Mouse (Mus musculus) gastrocnemius, adult 2 months (tissue): Measurements from ENCODE around the gene G0s2. TPM values are rescaled to one million over a fixed set of nuclear protein-coding genes. Genes with fewer than 3 reads are reported as not detected.
"Not testable (repeated sequence)": the region's sequence is repeated elsewhere in the genome, so short reads cannot be mapped to it uniquely, and the experiment has no call there.

Source experiments
- DNase-seq: peaks from one replicate; pipeline ENCODE4 v3.0.0; 2022
- H3K27ac ChIP-seq: fragments of 200-600 bp; 2 replicates; pipeline ENCODE4 v1.8.1; 2022; ENCODE audit warnings: mild to moderate bottlenecking
- H3K4me3 ChIP-seq: fragments of 200-600 bp; 2 replicates; pipeline ENCODE4 v1.8.1; 2022; ENCODE audit warnings: mild to moderate bottlenecking, moderate library complexity
- CTCF ChIP-seq: fragments of 200-600 bp; IDR thresholded peaks from 2 replicates; pipeline ENCODE4 v1.8.1; 2022; ENCODE audit warnings: antibody characterized with exemption, mild to moderate bottlenecking, moderate library complexity
- intact Hi-C: fragments of 180-260 bp; cut with DNase I; formaldehyde crosslinking; loops from one replicate; pipeline ENCODE4 v1.15.1; 2025
- total RNA-seq, 2 experiments: library from RNA; stranded (reverse); gene quantifications; 2 replicates each; pipeline ENCODE4 v1.2.3; 2021

G0s2 gene
- total RNA-seq, 2 experiments from 2014 or later: 18.7 to 29.3 TPM

DNA sequence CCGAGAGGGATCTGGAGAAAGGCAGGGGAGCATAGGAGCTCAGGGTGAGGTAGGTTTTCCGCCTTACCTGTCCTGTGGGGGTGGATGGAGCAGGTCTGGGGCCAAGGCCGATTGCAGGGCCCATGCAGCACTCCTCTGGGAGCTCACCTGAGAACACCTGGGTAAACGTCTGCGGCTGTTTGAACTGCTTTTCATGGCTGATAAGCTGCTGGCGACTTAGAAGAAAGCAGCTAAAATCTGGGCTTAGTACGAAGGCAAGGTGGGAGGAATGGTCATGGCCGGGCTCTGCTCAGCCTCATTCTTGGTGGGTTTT, 29.0 kb upstream of the G0s2 start:
- intact Hi-C loops: no loop called here
- DNase-seq: no peak
- Histone ChIP-seq H3K27ac (no peak overlapping the region), H3K4me3 (no peak overlapping the region)
- no peak for TF ChIP-seq CTCF

DNA sequence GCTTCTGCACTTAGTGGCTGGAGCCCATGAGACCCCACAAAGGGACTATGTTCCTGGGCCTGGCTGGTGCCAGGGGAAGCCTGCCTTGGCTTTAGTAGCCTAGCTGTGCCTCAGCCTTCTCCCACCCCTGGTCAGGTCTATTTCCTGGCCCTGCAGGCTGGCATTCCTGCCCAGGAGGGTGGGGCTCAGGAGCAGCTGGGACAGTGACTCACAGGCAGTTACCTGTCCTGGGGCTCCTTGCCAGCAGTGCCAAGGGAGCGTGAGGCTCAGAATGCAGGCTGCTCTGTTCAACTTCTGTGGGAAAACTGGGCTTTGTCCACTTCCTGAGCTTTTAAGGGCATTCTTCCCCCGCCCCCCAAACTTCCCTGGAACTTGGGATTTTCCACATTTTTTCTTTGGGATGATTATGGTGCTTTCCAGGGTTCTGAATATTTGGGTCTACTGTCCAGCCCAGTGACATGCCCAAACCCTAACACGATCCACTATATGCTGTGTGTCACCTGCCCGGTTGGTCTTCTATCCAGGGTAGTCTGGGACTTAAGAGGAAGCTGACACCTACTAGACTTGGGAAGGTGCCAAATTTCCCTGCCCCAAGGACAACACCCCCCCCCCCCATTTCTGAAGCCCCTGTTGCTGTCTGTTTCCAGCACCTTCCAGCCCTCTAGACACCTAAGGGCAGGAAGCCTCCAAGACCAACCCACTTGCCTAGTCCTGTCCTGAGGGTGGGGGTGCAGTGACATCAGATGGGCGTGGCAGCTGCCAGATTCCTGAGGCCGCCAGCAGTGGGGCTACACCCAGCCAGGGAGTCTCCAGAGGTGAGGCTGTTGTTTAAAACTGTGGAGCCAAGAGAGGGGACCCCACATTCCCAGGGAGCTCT, 28.4 kb upstream of the G0s2 start:
- Histone ChIP-seq H3K27ac (no peak overlapping the region), H3K4me3 (no peak overlapping the region)
- no peak for TF ChIP-seq CTCF
- intact Hi-C loops: no loop called here
- no peak for DNase-seq

DNA sequence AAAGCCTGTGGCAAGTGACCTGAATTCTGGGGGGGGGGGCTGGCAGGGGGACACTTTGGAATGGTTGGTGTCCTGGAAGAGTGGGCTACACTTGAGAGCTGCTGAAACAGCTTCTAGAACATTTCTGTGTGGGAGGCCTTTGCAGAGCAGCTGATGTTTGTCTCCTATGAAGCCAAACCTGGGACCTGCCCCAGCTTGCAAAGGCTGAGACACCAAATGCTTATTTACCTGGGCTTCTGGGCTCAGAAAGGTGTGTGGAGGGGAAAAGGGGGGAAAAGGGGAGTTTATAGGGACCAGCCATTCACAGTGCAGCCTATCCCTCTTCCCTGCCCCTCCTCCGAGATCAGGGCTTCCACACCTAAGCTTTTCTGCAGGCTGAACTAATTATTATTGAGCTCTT, 27.0 kb upstream of the G0s2 start:
- intact Hi-C loops: no loop called here
- TF ChIP-seq CTCF: no peak
- H3K27ac ChIP-seq: no peak overlapping the region
- DNase-seq: no peak
- no peak overlapping the region for H3K4me3 ChIP-seq

DNA sequence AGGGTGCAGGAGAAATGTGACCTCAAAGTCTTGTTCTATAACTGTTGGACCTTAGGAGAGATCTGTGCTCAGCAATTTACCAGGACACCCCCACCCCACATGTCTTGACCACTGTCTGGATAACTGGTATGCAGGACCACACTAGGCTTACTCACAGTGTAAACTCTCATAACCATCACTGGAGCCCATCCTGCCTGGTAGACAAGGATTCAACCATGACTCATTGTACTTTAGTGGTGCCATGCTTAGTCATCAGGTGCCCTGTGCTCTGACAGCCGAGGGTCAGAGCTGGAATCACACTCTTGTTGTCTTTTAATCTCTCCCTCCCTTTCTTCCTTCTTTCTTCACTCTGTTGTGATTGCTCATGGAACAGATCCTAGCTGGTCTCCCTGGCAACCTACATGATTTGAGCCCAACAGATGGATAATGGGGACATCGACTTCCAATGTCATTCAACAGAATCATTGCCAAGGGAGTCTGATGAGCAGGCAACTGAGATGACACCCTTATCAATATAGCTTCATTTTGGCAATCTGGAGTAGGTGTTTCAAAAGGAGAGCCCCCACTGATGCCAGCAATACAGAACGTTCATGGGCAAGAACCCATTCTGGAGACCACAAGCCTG, 25.2 kb upstream of the G0s2 start:
- Histone ChIP-seq H3K27ac (no peak overlapping the region), H3K4me3 (no peak overlapping the region)
- intact Hi-C loops: no loop called here
- TF ChIP-seq CTCF: no peak
- DNase-seq: no peak

DNA sequence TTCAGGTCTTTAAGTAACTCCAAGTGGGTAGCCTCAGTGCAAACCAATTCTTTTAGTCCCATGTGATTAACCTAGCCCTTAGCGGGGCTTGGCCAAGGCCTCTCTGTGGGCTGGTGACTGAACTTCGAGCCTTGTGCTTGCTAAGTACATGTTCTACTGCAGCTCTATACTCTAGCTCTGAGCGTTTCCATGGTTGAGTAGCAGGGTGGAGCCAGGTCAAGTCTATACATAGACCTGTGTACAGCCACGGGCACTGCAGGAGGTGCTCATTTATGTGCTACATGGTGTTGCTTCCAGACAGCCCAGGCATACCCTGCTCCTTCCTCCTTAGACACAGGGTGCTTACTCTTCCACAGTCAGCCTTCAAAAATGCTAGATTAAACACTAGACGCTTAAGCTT, 22.9 kb upstream of the G0s2 start:
- no peak overlapping the region for H3K4me3 ChIP-seq
- intact Hi-C loops: no loop called here
- DNase-seq: no peak
- no peak for TF ChIP-seq CTCF
- no peak overlapping the region for H3K27ac ChIP-seq

DNA sequence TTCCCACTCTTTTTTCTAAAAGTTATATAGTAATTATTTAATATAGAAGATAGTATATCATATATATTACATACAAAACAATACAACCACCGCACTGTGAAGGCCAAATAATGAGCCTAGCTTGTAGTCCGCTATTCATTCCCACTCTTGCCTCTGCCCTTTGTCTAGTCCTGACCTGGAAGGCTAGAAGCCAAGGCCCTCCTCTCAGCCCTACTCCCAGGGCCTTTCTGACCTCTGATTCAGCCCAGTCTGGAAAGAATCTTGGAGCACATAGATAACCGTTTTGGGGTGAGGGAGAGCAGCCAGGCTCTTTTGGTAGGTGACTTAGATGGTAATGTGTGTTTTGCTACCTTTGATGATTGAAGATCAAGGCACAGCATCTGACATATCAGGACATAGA, 20.9 kb upstream of the G0s2 start:
- H3K27ac ChIP-seq: no peak overlapping the region
- no peak for TF ChIP-seq CTCF
- intact Hi-C loops: no loop called here
- DNase-seq: no peak
- H3K4me3 ChIP-seq: no peak overlapping the region

DNA sequence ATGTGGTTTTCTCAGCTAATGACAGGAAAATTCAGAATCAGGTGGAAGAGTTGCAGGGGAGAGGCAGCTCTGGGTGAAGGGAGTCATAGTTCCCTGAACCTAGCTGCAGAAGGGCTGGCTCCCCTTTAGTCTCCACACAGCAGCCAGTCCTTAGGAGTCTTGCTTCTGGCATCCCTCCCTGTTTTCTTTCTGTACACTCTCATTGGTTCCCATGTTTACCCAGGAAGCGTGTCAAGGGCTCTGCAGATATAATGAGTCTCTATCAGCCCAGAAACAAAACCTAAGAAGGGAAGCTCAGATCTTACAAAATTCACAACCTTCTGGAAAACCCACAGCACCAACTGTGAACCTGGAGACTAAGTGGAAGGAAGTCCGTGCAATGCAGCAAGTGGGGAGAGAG, 20.0 kb upstream of the G0s2 start:
- intact Hi-C loops: no loop called here
- TF ChIP-seq CTCF: no peak
- Histone ChIP-seq H3K4me3 (no peak overlapping the region), H3K27ac (no peak overlapping the region)
- DNase-seq: no peak

DNA sequence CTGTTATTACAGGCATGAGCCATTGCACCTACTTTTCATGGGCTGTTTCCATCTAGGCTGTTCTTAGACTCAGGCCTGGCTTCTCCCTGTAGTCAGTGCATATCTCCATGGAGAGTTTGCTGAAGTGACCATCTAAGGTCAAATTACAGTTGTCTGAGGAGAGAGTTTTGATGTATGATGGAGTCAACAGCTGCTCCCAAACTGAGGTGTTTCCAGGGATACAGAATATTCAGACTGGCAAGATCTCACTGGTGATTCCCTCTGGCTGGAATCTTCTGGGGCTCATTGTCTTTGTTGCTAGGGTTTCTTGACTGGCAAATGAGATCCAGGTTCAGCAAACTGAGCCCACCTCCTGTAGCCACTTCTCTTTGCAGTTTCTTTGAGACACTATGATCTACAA, 17.7 kb upstream of the G0s2 start:
- Histone ChIP-seq H3K27ac (no peak overlapping the region), H3K4me3 (no peak overlapping the region)
- no peak for TF ChIP-seq CTCF
- DNase-seq: no peak
- intact Hi-C loops: no loop called here

DNA sequence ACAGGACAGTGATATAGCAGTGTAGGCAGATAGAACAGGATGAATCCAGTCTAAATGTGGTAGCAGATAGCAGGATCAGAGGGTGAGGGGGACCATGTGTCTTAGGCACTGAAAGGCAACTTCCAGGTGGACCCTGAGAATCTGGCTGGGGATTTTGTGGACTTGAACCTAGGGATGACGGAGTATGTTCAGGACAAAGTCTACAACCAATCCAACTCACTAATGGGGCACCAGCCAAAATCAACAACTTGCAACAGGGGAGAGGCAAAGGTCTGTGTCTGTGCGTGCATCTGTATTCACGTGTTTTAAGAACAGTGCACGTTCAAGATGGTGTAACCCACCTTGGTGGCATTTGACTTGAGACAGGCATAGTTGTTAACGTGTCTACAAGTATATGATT, 16.9 kb upstream of the G0s2 start:
- no peak overlapping the region for H3K27ac ChIP-seq
- TF ChIP-seq CTCF: no peak
- no peak overlapping the region for H3K4me3 ChIP-seq
- no peak for DNase-seq
- intact Hi-C loops: no loop called here

DNA sequence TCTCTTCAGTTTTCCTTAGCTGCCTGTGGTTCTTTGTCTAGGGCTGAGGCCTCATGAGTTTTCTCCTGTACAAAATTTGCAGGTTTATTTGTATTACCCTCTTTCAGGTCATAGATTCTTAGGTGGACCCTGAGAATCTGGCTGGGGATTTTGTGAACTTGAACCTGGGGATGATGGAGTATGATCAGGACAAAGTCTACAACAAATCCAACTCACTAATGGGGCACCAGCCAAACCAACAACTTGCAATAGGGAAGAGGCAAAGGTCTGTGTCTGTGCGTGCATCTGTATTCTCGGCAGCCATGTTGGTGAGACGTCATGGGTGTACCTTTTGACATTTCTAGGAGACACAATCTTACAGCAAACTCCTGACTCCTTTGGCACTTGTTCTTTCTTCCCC, 16.1 kb upstream of the G0s2 start:
- no peak for DNase-seq
- intact Hi-C loops: no loop called here
- no peak for TF ChIP-seq CTCF
- Histone ChIP-seq H3K27ac (no peak overlapping the region), H3K4me3 (no peak overlapping the region)

DNA sequence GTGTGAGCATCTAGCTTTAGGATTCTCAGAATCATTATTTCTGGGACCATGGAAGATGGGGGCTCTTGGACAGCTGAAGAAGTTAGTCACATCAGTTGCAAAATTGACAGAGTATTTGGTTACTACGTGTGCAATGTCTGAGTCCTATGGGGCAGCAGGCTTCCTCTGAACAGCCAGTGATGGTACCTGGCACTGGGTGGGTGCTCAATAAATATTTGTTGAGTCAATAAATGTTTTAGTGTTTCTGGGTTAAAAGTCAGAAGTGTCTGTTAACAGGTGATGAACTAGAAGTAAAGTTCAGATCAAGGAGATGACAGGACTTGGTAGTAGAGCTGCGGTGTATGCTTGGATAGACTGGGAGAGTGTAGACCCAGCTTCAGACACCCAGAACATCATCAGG, 14.6 kb upstream of the G0s2 start:
- DNase-seq: no peak
- no peak overlapping the region for H3K27ac ChIP-seq
- intact Hi-C loops: no loop called here
- no peak for TF ChIP-seq CTCF
- no peak overlapping the region for H3K4me3 ChIP-seq

DNA sequence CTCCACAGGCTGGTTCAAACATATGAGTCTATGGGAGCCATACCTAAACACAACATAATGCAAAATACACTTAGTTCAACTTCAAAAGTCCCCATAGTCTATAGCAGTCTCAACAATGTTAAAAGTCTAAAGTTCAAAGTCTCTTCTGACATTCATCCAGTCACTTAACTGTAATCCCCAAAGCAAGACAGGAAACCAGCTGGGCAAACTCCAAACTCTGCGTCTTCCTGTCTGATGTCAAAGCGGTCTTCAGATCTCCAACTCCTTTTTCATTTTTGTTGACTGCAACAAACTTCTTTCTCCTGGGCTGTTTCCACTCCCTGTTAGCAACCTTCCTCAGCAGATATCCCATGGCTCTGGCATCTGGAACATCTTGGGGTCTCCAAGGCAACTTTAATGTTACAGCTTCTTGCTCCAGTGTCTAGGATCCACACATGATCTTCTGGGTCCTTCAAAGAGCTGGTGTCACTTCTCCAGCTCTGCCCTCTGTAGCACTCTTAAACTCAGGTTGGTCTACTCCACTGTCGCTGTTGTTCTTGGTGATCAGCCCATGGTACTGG, 12.8 kb upstream of the G0s2 start:
- intact Hi-C loops, DNase-seq, H3K27ac ChIP-seq, H3K4me3 ChIP-seq: not testable (repeated sequence)

DNA sequence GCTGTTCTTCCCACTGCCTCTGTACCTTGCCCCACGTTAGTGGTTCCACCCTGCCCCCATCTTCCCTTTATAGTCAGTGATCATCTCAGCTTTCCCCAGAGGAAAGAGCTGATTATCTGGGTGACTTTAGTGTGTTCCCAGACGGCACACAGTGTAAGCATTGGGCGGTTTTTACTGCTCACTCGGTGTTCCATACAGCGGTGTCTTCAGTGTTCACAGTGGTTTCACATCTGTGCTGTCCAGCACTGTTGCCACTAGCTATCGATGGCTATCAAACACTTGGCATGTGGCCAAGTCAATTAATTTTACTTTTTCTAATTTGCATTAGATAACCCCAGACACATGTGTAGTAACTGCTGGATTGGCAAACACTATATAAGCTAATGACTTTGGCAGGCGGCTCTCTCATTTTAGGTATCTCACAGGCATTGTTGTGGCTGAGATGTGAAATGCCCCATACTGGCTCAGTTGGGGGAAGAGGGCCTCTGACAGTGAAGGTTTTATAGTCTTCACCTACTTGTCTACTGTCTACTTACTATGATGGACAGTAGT, 11.3 kb upstream of the G0s2 start:
- TF ChIP-seq CTCF: no peak
- no peak overlapping the region for H3K4me3 ChIP-seq
- intact Hi-C loops: no loop called here
- DNase-seq: no peak
- no peak overlapping the region for H3K27ac ChIP-seq
